Mouse (Mus musculus): ENCODE measurements at regions not wholly inside any gene's neighbourhood (a gene's known extent, or its start where the extent isn't known, plus 50 kb on each side); places are given as distances from the start of the nearest gene placed in this dataset.

DNA sequence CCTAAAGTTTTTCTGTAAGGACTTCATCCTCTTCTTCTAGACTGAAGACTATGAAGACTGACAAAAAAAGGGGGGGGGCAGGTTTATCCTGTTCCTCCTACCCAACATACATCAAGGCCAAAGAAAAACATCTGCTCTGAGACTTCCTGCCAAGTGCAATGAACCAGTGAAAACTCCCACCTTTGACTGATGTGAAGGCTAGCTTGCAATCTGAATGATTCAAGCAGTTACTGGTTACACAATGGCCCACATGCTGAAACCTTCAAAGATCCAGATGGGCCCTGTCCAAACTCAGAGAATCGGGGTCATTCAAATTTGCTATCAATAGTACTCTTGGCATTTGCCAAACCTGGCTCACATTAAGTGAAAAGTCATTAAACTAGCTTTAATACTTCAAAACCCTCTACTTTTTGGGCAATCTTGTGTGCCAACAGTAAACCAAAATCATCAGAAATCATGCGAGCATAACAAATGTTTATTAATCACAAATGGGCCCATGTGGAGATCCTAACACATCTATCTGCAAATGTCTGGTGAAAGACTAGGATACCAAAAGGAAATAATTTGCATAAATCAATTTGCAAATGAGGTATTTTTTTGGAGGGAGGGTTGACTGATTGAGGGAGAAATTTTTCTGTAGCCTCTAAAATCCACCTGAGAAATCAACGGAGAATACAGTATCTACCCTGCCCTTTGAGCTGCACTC is 79.0 kb upstream of the Aco1 start:
- Histone ChIP-seq H3K4me3 (replicated peaks; ENCODE audit: low read length) (no peak overlapping the region), H3K36me3 (ENCODE audit: insufficient read depth, low read length) (no peaks in the 10 kb centered on the region), H3K9me3 (ENCODE audit: low read length) (peaks cover 55% of the 10 kb centered on the region), H3K27me3 (ENCODE audit: insufficient read depth, low read length) (no peaks in the 10 kb centered on the region), H3K4me1 (replicated peaks; ENCODE audit: low read depth, low read length) (no peaks in the 10 kb centered on the region)
- no peak for TF ChIP-seq POU5F1 (IDR thresholded peaks at IDR 0.05; ENCODE audit: borderline replicate concordance, low read length)
- no peak for TF ChIP-seq CTCF (conservative IDR thresholded peaks at IDR 0.05; ENCODE audit: low read length)
- no peak for TF ChIP-seq NANOG (IDR thresholded peaks at IDR 0.05; ENCODE audit: borderline replicate concordance, low read length)

GRCm38 (mm10) chr4:40064457-40064836 is 78.4 kb upstream of the Aco1 start:
- Histone ChIP-seq H3K4me1 (replicated peaks; ENCODE audit: low read depth, low read length) (no peaks in the 10 kb centered on the region), H3K4me3 (replicated peaks; ENCODE audit: low read length) (no peak overlapping the region), H3K27me3 (ENCODE audit: insufficient read depth, low read length) (no peaks in the 10 kb centered on the region), H3K36me3 (ENCODE audit: insufficient read depth, low read length) (no peaks in the 10 kb centered on the region), H3K9me3 (ENCODE audit: low read length) (peaks cover 55% of the 10 kb centered on the region)
- TF ChIP-seq POU5F1 (IDR thresholded peaks at IDR 0.05; ENCODE audit: borderline replicate concordance, low read length): no peak
- TF ChIP-seq CTCF (conservative IDR thresholded peaks at IDR 0.05; ENCODE audit: low read length): no peak

GRCm38 (mm10) chr4:40070959-40071634 is 71.8 kb upstream of the Aco1 start:
- Histone ChIP-seq H3K27me3 (ENCODE audit: insufficient read depth, low read length) (no peaks in the 10 kb centered on the region), H3K4me1 (replicated peaks; ENCODE audit: low read depth, low read length) (no peaks in the 10 kb centered on the region), H3K4me3 (replicated peaks; ENCODE audit: low read length) (no peak overlapping the region), H3K36me3 (ENCODE audit: insufficient read depth, low read length) (no peaks in the 10 kb centered on the region), H3K9me3 (ENCODE audit: low read length) (peaks cover 10% of the 10 kb centered on the region; the same call in 1 of the 2 replicates)
- no peak for TF ChIP-seq CTCF (conservative IDR thresholded peaks at IDR 0.05; ENCODE audit: low read length)
- TF ChIP-seq POU5F1 (IDR thresholded peaks at IDR 0.05; ENCODE audit: borderline replicate concordance, low read length): no peak
- no peak for TF ChIP-seq NANOG (IDR thresholded peaks at IDR 0.05; ENCODE audit: borderline replicate concordance, low read length)

- H3K4me1 ChIP-seq (replicated peaks; ENCODE audit: low read depth, low read length): no peaks in the 10 kb centered on the region
- no peaks in the 10 kb centered on the region for H3K36me3 ChIP-seq (ENCODE audit: insufficient read depth, low read length)
- H3K9me3 ChIP-seq (ENCODE audit: low read length): no peaks in the 10 kb centered on the region
These were observed 61.8 kb upstream of the Aco1 start for GRCm38 (mm10) chr4:40081035-40081434.

DNA sequence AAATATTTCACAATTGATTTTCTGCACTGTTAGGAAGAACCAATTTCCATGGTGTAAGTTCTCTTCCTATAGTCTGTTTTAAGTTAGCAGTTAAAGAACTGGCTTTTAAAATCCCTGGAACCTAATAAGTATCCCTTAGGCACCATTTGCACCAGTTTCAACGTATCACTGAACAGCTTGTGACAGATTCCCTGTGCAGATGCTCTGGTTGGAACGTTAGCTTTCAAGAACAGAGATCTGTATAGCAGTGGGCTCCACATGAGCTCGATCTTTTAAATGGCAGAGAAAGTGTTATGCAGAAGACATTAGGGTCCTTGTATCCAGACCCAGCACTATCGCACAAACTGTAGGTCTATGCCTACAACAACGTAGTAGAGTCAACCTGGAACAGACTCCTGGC is 52.6 kb upstream of the Aco1 start:
- no peaks in the 10 kb centered on the region for H3K36me3 ChIP-seq (ENCODE audit: insufficient read depth, low read length)
- no peaks in the 10 kb centered on the region for H3K4me1 ChIP-seq (replicated peaks; ENCODE audit: low read depth, low read length)
- no peak for TF ChIP-seq CTCF (conservative IDR thresholded peaks at IDR 0.05; ENCODE audit: low read length)
- no peak for TF ChIP-seq POU5F1 (IDR thresholded peaks at IDR 0.05; ENCODE audit: borderline replicate concordance, low read length)
- TF ChIP-seq NANOG (IDR thresholded peaks at IDR 0.05; ENCODE audit: borderline replicate concordance, low read length): no peak

More at GRCm38 (mm10) chr4:40081035-40081434, 61.8 kb upstream of the Aco1 start:
- Histone ChIP-seq H3K27me3 (ENCODE audit: insufficient read depth, low read length) (no peaks in the 10 kb centered on the region), H3K4me3 (replicated peaks; ENCODE audit: low read length) (no peak overlapping the region)
- TF ChIP-seq NANOG (IDR thresholded peaks at IDR 0.05; ENCODE audit: borderline replicate concordance, low read length): no peak
- TF ChIP-seq CTCF (conservative IDR thresholded peaks at IDR 0.05; ENCODE audit: low read length): no peak
- TF ChIP-seq POU5F1 (IDR thresholded peaks at IDR 0.05; ENCODE audit: borderline replicate concordance, low read length): no peak

More for the DNA sequence above, 52.6 kb upstream of the Aco1 start:
- Histone ChIP-seq H3K27me3 (ENCODE audit: insufficient read depth, low read length) (no peaks in the 10 kb centered on the region), H3K4me3 (replicated peaks; ENCODE audit: low read length) (no peak overlapping the region), H3K9me3 (ENCODE audit: low read length) (no peaks in the 10 kb centered on the region)

Measured in E14TG2a.4 (cell line).